Mouse (Mus musculus): ENCODE data around the gene Tom1l2. TPM values are rescaled to one million over a fixed set of nuclear protein-coding genes. Genes with fewer than 3 reads are reported as not detected.

The Tom1l2 gene
- total and polyA plus RNA-seq, 3 experiments = 71.9 to 181 (median 78.5) TPM

- no peak for DNase-seq
Observed at GRCm38 (mm10) chr11:60230512-60230911, 122.2 kb downstream of the Tom1l2 start.

- no peak for DNase-seq
Observed at GRCm38 (mm10) chr11:60229821-60230220, 122.9 kb downstream of the Tom1l2 start.

GRCm38 (mm10) chr11:60228525-60228924 is 124.2 kb downstream of the Tom1l2 start:
- DNase-seq = no peak

GRCm38 (mm10) chr11:60225874-60226273 is 126.8 kb downstream of the Tom1l2 start:
- peak; percentile 63 for DNase-seq

- peak; percentile 76 for DNase-seq
Observed at GRCm38 (mm10) chr11:60224676-60225075, 128.0 kb downstream of the Tom1l2 start.

- DNase-seq = peak; percentile 92
Observed at GRCm38 (mm10) chr11:60222469-60223236, 130.1 kb downstream of the Tom1l2 start, which contains the start of gene Srebf1. TSS of gene Srebf1 (minus strand) at chr11:60222581.

GRCm38 (mm10) chr11:60222085-60222468 is 130.6 kb downstream of the Tom1l2 start:
- DNase-seq = no peak

GRCm38 (mm10) chr11:60221425-60221824 is 131.3 kb downstream of the Tom1l2 start:
- DNase-seq = no peak

GRCm38 (mm10) chr11:60220291-60220804 is 132.4 kb downstream of the Tom1l2 start:
- DNase-seq = peak; percentile 97

GRCm38 (mm10) chr11:60219609-60220008 is 133.1 kb downstream of the Tom1l2 start:
- DNase-seq = no peak

- DNase-seq = no peak
Observed at GRCm38 (mm10) chr11:60217467-60217866, 135.2 kb downstream of the Tom1l2 start.

- DNase-seq = no peak
Observed at GRCm38 (mm10) chr11:60216671-60217070, 136.0 kb downstream of the Tom1l2 start.

- DNase-seq = no peak
Observed at GRCm38 (mm10) chr11:60213266-60213665, 139.4 kb downstream of the Tom1l2 start.

- DNase-seq = no peak
Observed at GRCm38 (mm10) chr11:60211761-60212160, 140.9 kb downstream of the Tom1l2 start.

GRCm38 (mm10) chr11:60211152-60211551 is 141.6 kb downstream of the Tom1l2 start:
- no peak for DNase-seq

GRCm38 (mm10) chr11:60210305-60210724 is 142.4 kb downstream of the Tom1l2 start:
- peak; percentile 98 for DNase-seq

- DNase-seq = no peak
Observed at GRCm38 (mm10) chr11:60209933-60210249, 142.8 kb downstream of the Tom1l2 start.

- peak; percentile 86 for DNase-seq
Observed at GRCm38 (mm10) chr11:60209217-60209932, 143.3 kb downstream of the Tom1l2 start.

- DNase-seq = no peak
Observed at GRCm38 (mm10) chr11:60208712-60209111, 144.0 kb downstream of the Tom1l2 start.

GRCm38 (mm10) chr11:60208201-60208600 is 144.5 kb downstream of the Tom1l2 start:
- no peak for DNase-seq

GRCm38 (mm10) chr11:60206207-60206606 is 146.5 kb downstream of the Tom1l2 start:
- DNase-seq = no peak

- DNase-seq = no peak
Observed at GRCm38 (mm10) chr11:60205026-60205425, 147.7 kb downstream of the Tom1l2 start.

All from adrenal gland, adult 2 months (tissue).